Mouse (Mus musculus) heart, adult 2 months (tissue): ENCODE data around the gene Dohh.
A peak's percentile ranks its signal among the peaks of the same experiment; 100 is the strongest.

Experiments used
- CTCF ChIP-seq: fragments of 200-600 bp; IDR thresholded peaks from 2 replicates; pipeline ENCODE4 v1.8.1; 2022; ENCODE audit warnings: antibody characterized with exemption, mild to moderate bottlenecking, moderate library complexity
- EP300 ChIP-seq: fragments of 200-500 bp; IDR thresholded peaks from 2 replicates; pipeline ENCODE4 v1.6.1; 2011; ENCODE audit warnings: low read depth, low read length, control low read depth; ENCODE audit not compliant: insufficient read depth
- POLR2A ChIP-seq: fragments of 200-500 bp; IDR thresholded peaks from 2 replicates; pipeline ENCODE4 v1.6.1; 2011; ENCODE audit warnings: mild to moderate bottlenecking, low read depth, low read length, control low read depth; ENCODE audit not compliant: insufficient read depth

DNA sequence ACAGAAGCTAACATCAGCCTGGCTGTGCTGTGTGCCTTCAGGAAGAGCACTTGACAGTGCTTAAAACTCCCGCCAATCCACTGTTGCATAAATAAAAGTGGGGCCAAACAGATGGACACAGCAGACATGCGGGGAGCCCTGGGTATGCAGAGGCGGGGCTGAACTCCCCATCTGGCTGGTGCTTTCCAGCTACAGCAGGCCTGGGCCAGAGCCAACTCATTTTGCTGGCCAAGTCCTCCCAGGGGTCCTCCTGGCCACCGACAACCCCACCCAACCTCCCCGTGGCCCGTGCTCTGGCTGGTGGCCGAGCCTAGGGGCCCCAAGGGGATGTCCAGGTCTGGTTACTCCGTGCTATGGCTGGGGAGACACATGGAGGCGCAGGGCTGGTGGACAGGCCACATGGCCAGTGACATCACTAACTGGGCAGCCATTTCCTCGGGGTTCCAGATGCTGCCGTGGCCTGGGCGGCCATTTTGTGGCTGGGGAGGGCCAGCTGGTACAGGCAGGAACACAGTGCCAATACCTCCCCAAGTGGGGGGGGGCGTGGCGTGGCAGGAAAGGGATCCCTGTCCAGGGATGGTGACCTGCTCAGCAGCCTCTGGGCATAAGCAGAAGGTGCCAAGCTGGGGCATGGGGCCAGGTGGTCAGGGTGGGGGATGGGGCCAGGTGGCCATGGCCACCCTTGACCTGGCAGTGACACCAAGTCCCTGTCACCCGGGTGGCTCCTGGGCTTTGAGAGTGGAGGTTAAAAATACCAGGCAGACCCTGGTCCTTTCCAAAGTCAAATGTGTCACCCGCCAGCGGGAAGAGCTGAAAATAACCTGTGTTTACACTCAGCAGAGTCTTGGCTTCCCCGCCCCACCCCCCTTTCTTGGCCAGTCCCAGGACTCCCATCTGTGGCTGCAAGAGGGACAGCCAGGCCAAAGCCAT is 27.5 kb downstream of the Dohh start:
- peak; percentile 83 for TF ChIP-seq EP300
- TF ChIP-seq CTCF = no peak
- TF ChIP-seq POLR2A = peak; percentile 44
